Mouse (Mus musculus): ENCODE measurements around the gene Gm28269.

The Gm28269 gene

GRCm38 (mm10) chrX:21744997-21745396 lies at the start of gene Gm28269:
Gm28269 (minus strand) TSS chrX:21745097.
- no peak for DNase-seq

GRCm38 (mm10) chrX:21716885-21717284 lies 28.0 kb downstream of the Gm28269 start:
- DNase-seq = no peak

DNA sequence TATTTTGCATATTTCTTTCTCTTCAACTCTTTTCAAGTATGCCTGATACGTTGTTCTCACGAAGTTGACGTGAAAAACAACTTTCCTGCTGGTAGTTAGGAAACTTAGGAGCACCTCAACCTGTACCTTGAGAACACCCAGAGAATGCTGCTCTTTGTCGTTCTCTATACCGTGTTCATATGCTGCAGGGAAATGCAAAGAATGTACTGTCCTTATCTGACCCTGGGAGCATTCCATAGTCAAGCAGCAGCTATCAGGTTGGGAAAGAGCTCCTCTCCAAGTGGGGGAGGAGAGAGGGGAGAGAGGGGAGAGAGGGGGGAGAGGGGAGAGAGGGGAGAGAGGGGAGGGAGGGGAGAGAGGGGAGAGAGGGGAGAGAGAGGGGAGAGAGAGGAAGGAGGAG lies 29.6 kb downstream of the Gm28269 start:
- no peak for DNase-seq

DNA sequence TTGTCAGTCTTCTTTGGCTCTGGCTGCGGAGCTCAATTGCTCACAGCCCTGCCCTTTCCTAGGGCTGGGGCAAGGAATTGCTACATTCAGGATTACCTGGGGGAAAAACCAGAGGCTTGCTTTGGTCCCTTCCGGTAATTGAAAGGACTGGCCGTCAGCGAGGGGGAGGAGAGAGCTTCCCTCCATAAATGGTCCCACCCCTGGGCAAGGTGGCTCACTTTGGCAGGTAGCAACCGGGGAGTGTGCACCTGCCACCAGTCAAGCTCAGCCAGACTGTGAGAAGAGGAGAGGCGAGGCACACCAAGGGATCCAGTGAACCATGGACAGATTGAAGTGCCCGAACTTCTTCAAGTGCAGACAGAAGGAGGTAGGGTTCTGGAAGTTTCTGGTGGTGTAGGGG lies 30.1 kb downstream of the Gm28269 start, which contains the start of gene Slc6a14:
Gene Slc6a14, plus strand, starts transcription at position 68 of the 400 bp plus-strand sequence.
- DNase-seq = no peak

DNA sequence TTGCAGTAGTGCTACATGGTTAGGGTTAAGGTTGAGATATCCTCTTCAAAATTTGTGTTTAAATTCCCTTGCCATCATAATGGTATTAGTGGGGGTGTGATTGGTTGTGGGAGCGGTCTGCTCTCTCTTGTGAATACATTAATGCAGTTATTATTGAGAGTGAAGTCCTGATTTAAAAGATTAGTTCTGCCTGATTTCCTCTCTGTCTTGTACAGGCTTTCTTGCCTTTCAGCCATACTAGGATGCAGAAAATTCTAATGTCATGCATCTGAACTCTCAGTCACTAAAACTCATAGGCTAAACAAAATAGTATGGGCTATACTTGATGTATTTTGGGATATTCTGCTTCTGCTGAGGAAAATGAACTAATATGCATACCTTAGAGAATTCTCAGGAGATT lies 40.4 kb downstream of the Gm28269 start:
- DNase-seq = no peak

GRCm38 (mm10) chrX:21701646-21702045 lies 43.3 kb downstream of the Gm28269 start:
- no peak for DNase-seq

DNA sequence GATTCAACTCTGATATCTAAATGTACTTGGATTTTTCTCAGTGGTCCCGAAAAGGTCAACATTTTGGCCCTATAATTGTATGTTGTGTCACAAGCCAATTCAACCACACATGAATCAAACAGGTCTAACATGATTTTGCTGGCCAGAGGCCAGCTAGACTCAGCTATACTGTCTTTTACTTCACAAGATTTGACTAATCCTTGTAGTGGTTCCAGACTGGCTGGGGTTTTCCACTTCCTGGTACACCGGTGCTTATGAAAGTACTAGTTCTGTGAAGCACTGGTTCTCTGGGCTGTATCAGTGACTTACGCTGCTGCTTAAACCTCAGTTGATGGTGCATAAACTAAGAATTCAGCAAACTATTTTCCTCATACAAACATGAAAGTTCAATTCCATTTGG lies 49.2 kb downstream of the Gm28269 start:
- no peak for DNase-seq

GRCm38 (mm10) chrX:21695220-21695619 lies 49.7 kb downstream of the Gm28269 start:
- DNase-seq = no peak
